ENCODE assay signal across 27 mouse cellular contexts in genomic region chr5:53003981-53004380, GRCm38 (mm10). TPM values are rescaled to one million over a fixed set of nuclear protein-coding genes. Genes with fewer than 3 reads are reported as not detected.
"Had no signal": no experiment of that assay in that cellular context is flagged by ENCODE, and none has a peak within 500 bp of the region (broad histone marks: within the 10 kb centered on the region; RNA-seq: fewer than 3 reads in every experiment).

No protein-coding gene starts in this region.

- H3K36me3 ChIP-seq: heart, embryonic 10.5 days; heart, embryonic 13.5 days; heart, embryonic 15.5 days; hindbrain, embryonic 12.5 days; kidney, embryonic 15.5 days; limb, embryonic 13.5 days; limb, embryonic 15.5 days; liver, embryonic 12.5 days had no signal

- ATAC-seq: intestine, embryonic 16.5 days; liver, embryonic 12.5 days had no signal

- H3K9me3 ChIP-seq: heart, embryonic 10.5 days; heart, embryonic 15.5 days; kidney, embryonic 15.5 days; limb, embryonic 15.5 days had no signal

- DNase-seq: gastrocnemius, postnatal 14 days; gastrocnemius, postnatal 36 days; heart, adult 18-20 months; heart, postnatal 14 days; heart, postnatal 36 days; kidney, adult 11 months; kidney, adult 2 months; kidney, adult 9 months; kidney, postnatal 14 days; kidney, postnatal 36 days; layer of hippocampus, adult 9-11 months; layer of hippocampus, postnatal 36 days; left cerebral cortex, postnatal 4 days had no signal

- H3K27ac ChIP-seq: heart, embryonic 10.5 days; heart, embryonic 13.5 days; heart, embryonic 15.5 days; hindbrain, embryonic 12.5 days; hindbrain, embryonic 14.5 days; hindbrain, postnatal 0 days; kidney, embryonic 15.5 days; kidney, postnatal 0 days; limb, embryonic 13.5 days; limb, embryonic 15.5 days; liver, embryonic 12.5 days; liver, embryonic 14.5 days had no signal

- H3K27me3 ChIP-seq: heart, embryonic 15.5 days; hindbrain, embryonic 12.5 days; kidney, embryonic 15.5 days; limb, embryonic 13.5 days; limb, embryonic 15.5 days; liver, embryonic 12.5 days had no signal

- H3K4me1 ChIP-seq: heart, embryonic 10.5 days; heart, embryonic 13.5 days; heart, embryonic 15.5 days; liver, embryonic 12.5 days had no signal

- H3K4me3 ChIP-seq: heart, embryonic 10.5 days; heart, embryonic 13.5 days; heart, embryonic 15.5 days; hindbrain, embryonic 12.5 days; kidney, embryonic 15.5 days; limb, embryonic 13.5 days; limb, embryonic 15.5 days; liver, embryonic 12.5 days had no signal

- H3K9ac ChIP-seq: heart, embryonic 13.5 days; heart, embryonic 15.5 days; hindbrain, embryonic 12.5 days; hindbrain, embryonic 14.5 days; kidney, embryonic 15.5 days; limb, embryonic 13.5 days; limb, embryonic 15.5 days; liver, embryonic 12.5 days; liver, embryonic 14.5 days had no signal

- H3K4me2 ChIP-seq: heart, embryonic 13.5 days; heart, embryonic 15.5 days; hindbrain, embryonic 12.5 days; hindbrain, embryonic 14.5 days; kidney, embryonic 15.5 days; limb, embryonic 13.5 days; limb, embryonic 15.5 days; liver, embryonic 12.5 days had no signal

RNA-seq across cellular contexts. Expression of gene Slc34a2, which starts 33.9 kb away (rescaled TPM):
- polyA plus RNA-seq: heart, embryonic 10.5 days; heart, embryonic 13.5 days; limb, embryonic 11.5 days; limb, embryonic 13.5 days; liver, embryonic 12.5 days had no signal
